Mouse (Mus musculus) heart, embryonic 16.5 days (tissue): Measurements from ENCODE around the gene Cwc25. TPM values are rescaled to one million over a fixed set of nuclear protein-coding genes. Genes with fewer than 3 reads are reported as not detected.

ENCODE experiments used
- ATAC-seq: fragments of 200-750 bp; cut with Nextera tagmentation; replicated peaks from 2 replicates; pipeline ENCODE4 v1.8.0; 2017; ENCODE audit warnings: moderate number of reproducible peaks; ENCODE audit not compliant: insufficient read depth, low FRiP score; ENCODE audit errors: extremely low read depth
- H3K27ac ChIP-seq: fragments of 300-500 bp; sonication (generic); 2 replicates; pipeline ENCODE4 v1.5.1; 2014; ENCODE audit warnings: mild to moderate bottlenecking, low read length, control low read depth, moderate library complexity
- H3K27me3 ChIP-seq: fragments of 300-500 bp; sonication (generic); 2 replicates; pipeline ENCODE4 v1.6.1; 2014; ENCODE audit warnings: low read length, mixed read lengths; ENCODE audit not compliant: control insufficient read depth, insufficient read depth
- H3K36me3 ChIP-seq: fragments of 300-500 bp; sonication (generic); 2 replicates; pipeline ENCODE4 v1.6.1; 2014; ENCODE audit not compliant: control insufficient read depth, insufficient read depth
- H3K4me1 ChIP-seq: fragments of 300-500 bp; sonication (generic); 2 replicates; pipeline ENCODE4 v1.6.1; 2014; ENCODE audit warnings: low read length, mixed read lengths; ENCODE audit not compliant: control insufficient read depth, insufficient read depth
- H3K4me2 ChIP-seq: fragments of 300-500 bp; sonication (generic); 2 replicates; pipeline ENCODE4 v1.6.1; 2014; ENCODE audit warnings: low read depth, mild to moderate bottlenecking, control low read depth, low read length
- H3K4me3 ChIP-seq: fragments of 300-500 bp; sonication (generic); 2 replicates; pipeline ENCODE4 v1.5.1; 2014; ENCODE audit warnings: mild to moderate bottlenecking, control low read depth, low read length
- H3K9ac ChIP-seq: fragments of 300-500 bp; sonication (generic); 2 replicates; pipeline ENCODE4 v1.6.1; 2014; ENCODE audit warnings: low read length, control low read depth
- H3K9me3 ChIP-seq: fragments of 300-500 bp; sonication (generic); replicated peaks from 2 replicates; pipeline ENCODE4 v1.6.1; 2016; ENCODE audit warnings: low read length; ENCODE audit not compliant: control insufficient read depth
- WGBS: fragments of 180-500 bp; shearing (Covaris S2); extraction: QIAGEN DNeasy Blood & Tissue Kit; methylation state at CpG from one replicate; pipeline ENCODE4 v1.1.7; 2014; 5-methylcytosine and 5-hydroxymethylcytosine counted together
- polyA plus RNA-seq: library from polyadenylated mRNA; unstranded; fragments of >200 nt; fragmentation: Nextera tagmentation; extraction: Ambion mirVana; gene quantifications from 2 replicates; pipeline ENCODE4 v1.2.1, GENCODE M21; 2015

Gene Cwc25
- polyA plus RNA-seq, 1 experiment from 2014 or later, result 12.5 TPM

GRCm38 (mm10) chr11:97809235-97810121, 43.1 kb upstream of the Cwc25 start:
- Histone ChIP-seq H3K4me1 (peaks cover 83% of the 10 kb centered on the region), H3K9me3 (no peaks in the 10 kb centered on the region), H3K4me2 (no peak overlapping the region), H3K27ac (peak overlapping the region; percentile 65), H3K4me3 (no peak overlapping the region), H3K9ac (0 out of 2 replicates have a peak overlapping the region, but pooled peaks have one; percentile 28), H3K27me3 (no peaks in the 10 kb centered on the region), H3K36me3 (no peaks in the 10 kb centered on the region; the same call in 1 of the 2 replicates)
- WGBS, result 50% methylated on average over 7 of the region's 7 CpGs
- no peak for ATAC-seq

DNA sequence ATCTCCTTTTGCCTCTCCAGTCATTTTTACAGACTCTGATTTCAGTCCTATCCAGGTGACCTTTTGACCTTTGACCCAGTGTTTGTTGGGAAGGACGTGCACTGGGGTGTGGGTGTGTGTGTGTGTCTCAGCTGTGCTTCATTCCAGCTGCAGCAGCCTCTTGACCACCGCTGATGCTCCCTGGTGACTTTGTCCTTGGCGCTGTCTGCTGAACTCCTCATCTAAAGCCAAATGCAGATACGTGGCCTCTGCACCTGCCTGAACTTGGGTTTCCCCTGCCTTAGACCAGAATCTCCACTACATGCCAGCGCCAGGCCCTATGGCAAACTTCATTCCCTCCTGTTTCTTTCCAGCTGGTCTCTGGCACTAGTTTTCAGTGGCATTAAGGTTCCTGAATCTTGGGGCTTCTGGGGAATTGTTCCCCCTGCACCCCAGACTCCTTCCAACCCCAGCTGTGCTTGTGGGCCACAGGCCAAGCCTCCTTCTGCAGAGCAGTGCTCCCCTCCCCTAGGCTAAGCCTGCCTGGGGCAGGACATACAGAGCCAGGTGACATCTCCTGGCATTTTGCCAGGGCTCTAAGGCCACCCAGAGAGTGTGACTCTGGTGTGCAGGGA, 42.4 kb upstream of the Cwc25 start:
- Histone ChIP-seq H3K9me3 (no peaks in the 10 kb centered on the region), H3K4me3 (no peak overlapping the region), H3K4me1 (peaks cover 91% of the 10 kb centered on the region), H3K27ac (peak overlapping the region; percentile 65), H3K27me3 (no peaks in the 10 kb centered on the region), H3K9ac (peak overlapping the region; percentile 28; the same call in 1 of the 2 replicates), H3K4me2 (0 out of 2 replicates have a peak overlapping the region, but pooled peaks have one; percentile 29), H3K36me3 (no peaks in the 10 kb centered on the region; the same call in 1 of the 2 replicates)
- ATAC-seq, result peak; percentile 35; the same call in 1 of the 2 replicates
- WGBS, result 32% methylated on average over 5 of the region's 5 CpGs

DNA sequence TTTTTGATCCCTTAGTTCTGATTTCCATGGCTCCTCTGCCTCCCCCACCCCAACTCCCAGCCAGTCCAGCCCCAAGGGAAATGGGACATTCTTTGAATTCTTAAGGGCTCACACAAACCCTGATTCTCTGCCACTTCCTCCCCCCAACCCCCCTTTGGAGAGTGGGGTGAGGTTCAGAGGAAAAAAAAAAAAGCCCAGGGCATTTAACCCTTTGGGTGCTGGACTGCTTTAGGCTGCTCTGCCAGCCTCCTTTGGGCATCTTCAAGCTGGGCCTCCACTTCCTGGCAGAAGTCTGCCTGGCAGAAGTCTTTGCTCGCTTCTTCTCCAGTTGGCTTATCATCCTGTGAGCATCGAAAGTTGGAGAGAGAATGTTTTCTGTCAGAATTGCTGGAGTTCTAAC, 41.7 kb upstream of the Cwc25 start:
- H3K27me3 ChIP-seq, result no peaks in the 10 kb centered on the region
- H3K36me3 ChIP-seq, result no peaks in the 10 kb centered on the region; the same call in 1 of the 2 replicates
- peak overlapping the region; percentile 28 for H3K9ac ChIP-seq
- peaks cover 89% of the 10 kb centered on the region for H3K4me1 ChIP-seq
- no peaks in the 10 kb centered on the region for H3K9me3 ChIP-seq
- H3K4me2 ChIP-seq, result peak overlapping the region; percentile 29; the same call in 1 of the 2 replicates
- 51% methylated on average over 2 of the region's 2 CpGs for WGBS
- ATAC-seq, result no peak
- H3K27ac ChIP-seq, result peak overlapping the region; percentile 65
- H3K4me3 ChIP-seq, result no peak overlapping the region

DNA sequence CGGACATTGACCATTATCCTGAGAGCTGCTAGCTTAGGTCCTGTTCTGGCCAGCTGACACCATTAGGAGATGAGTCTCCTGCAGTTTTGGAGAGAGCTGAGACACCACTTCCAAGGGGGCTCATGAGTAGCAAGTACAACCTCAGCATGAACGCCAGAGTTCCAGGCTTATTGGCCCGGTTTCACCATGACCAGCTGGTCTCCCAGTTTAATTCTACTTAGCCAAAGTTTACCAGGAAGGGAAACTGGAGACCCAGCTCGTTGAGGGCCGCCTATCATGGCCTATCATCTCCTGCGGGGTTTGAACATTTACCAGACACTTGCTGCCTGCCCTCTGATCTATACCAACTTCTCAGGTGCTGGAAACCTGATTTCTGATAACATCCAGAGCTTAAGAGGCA, 41.3 kb upstream of the Cwc25 start:
- Histone ChIP-seq H3K27me3 (no peaks in the 10 kb centered on the region), H3K9me3 (no peaks in the 10 kb centered on the region), H3K9ac (no peak overlapping the region), H3K4me2 (no peak overlapping the region; the same call in 1 of the 2 replicates), H3K27ac (peak overlapping the region; percentile 65), H3K36me3 (no peaks in the 10 kb centered on the region; the same call in 1 of the 2 replicates), H3K4me3 (no peak overlapping the region), H3K4me1 (peaks cover 87% of the 10 kb centered on the region)
- no peak for ATAC-seq
- 30% methylated on average over 6 of the region's 6 CpGs for WGBS

DNA sequence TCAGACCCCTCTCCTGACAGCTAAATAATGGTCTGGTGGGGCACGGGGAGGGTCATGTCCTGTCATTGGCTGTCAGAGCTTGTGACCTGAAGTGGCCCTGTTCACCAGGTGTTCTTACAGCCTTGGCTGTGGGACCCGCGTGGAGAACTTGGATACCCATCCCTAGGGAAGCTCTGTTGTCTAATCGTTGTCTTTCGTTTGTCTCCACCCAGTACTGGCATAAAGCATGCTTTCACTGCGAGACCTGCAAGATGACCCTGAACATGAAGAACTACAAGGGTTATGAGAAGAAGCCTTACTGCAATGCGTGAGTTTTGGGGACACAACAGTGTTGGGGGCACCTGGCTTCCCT, 40.2 kb upstream of the Cwc25 start:
- H3K36me3 ChIP-seq, result no peaks in the 10 kb centered on the region; the same call in 1 of the 2 replicates
- WGBS, result 69% methylated on average over 7 of the region's 7 CpGs
- no peak overlapping the region for H3K4me2 ChIP-seq
- no peaks in the 10 kb centered on the region for H3K27me3 ChIP-seq
- H3K27ac ChIP-seq, result no peak overlapping the region; the same call in 1 of the 2 replicates
- no peaks in the 10 kb centered on the region for H3K9me3 ChIP-seq
- no peak overlapping the region for H3K4me3 ChIP-seq
- H3K9ac ChIP-seq, result no peak overlapping the region; the same call in 1 of the 2 replicates
- peaks cover 87% of the 10 kb centered on the region for H3K4me1 ChIP-seq
- ATAC-seq, result no peak

DNA sequence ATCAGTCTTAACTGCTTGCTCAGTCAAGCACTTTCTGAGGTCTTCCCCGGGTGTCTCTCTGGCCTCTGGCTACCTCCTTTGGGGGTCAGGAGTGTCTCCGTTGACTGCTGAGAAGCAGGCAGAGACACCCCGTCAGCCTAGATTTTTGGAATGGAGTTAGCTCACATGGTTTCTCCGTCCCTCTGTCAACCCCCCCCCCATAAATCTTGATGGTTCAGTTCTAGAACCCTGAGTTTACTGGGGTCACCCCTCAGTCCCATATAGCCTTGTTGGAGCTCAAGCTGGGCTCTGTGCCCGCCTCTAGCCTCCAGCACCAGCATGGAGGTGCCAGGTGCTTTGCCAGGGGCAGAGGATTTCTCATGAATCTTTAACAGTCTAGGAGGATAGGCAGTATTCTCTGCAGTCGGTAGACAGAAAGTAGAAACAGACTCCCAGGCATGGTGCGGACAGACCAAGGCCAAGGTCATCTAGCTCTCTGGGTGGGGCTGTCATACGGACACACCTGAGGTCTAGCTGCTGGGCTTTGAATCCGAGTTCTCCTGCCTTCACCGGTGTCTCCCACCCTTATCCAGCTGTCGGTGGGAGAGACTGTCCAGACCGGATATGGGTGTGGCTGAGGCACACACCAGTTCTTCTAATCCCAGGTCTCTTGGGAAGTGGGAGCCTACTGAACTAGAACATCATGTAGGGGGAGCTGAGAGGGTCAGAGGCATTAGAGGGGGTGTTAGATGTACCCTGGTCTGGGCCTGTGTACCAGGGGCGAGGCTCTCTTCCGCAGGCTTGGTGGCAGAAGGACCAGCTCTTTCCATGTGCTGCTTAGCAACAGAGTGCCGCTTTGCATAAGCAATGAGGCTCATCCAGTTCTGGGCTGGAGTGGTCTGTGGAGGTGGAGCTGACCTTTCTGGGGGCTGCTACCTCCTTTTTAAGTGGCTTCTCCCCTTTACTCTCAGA, 39.6 kb upstream of the Cwc25 start:
- no peak for ATAC-seq

DNA sequence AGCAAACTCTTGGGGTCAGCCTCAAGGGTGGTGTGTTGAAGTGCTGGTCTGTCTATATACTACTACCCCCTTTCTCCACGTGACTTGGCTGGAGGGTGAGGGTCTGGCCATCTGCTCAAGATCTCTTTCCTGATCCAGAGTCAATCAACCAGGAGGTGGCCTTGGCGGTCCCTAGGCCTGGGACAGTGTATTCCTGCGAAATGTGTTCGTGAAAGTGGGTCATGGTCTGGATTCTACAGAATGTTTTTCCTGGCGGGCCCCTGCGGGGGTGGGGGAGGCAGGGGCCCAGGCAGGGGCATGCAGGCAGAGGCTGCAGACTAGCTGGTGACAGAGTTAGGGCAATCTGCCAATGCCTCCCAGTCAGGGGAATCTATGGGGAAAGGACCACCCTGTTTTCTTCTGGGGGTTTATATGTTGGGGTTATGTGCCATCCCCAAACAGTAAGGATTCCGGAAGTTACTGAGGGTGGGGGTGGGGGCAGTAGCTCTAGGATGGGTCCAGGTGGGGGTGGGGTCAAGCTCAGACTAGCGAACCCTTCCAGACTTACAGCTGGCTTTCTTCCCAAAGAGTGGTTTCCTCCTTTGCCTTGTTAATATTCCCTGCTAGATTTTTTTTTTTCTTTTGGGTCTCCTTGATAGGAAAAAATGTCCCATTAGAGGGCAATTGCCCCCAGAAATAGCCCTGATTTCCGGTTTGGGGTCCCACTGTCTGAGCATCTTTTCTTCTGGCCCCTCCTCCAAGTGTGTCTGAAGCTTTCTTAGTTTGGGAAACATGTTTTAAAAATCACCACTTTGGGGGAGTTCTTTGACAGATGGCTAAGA, 38.7 kb upstream of the Cwc25 start:
- ATAC-seq, result peak; percentile 15; the same call in 1 of the 2 replicates
- H3K27me3 ChIP-seq, result no peaks in the 10 kb centered on the region
- WGBS, result 7% methylated on average over 9 of the region's 9 CpGs
- H3K9me3 ChIP-seq, result no peaks in the 10 kb centered on the region
- peak overlapping the region; percentile 90 for H3K27ac ChIP-seq
- peaks cover 80% of the 10 kb centered on the region for H3K4me1 ChIP-seq
- peak overlapping the region; percentile 23 for H3K4me3 ChIP-seq
- H3K36me3 ChIP-seq, result no peaks in the 10 kb centered on the region; the same call in 1 of the 2 replicates
- peak overlapping the region; percentile 67 for H3K4me2 ChIP-seq
- peak overlapping the region; percentile 46 for H3K9ac ChIP-seq

More for the DNA sequence above, 39.6 kb upstream of the Cwc25 start:
- Histone ChIP-seq H3K4me3 (peak overlapping the region; percentile 23; the same call in 1 of the 2 replicates), H3K9me3 (no peaks in the 10 kb centered on the region), H3K4me2 (peak overlapping the region; percentile 67), H3K4me1 (peaks cover 88% of the 10 kb centered on the region), H3K27me3 (no peaks in the 10 kb centered on the region), H3K9ac (peak overlapping the region; percentile 46), H3K36me3 (no peaks in the 10 kb centered on the region; the same call in 1 of the 2 replicates), H3K27ac (peak overlapping the region; percentile 90)
- WGBS, result 27% methylated on average over 15 of the region's 15 CpGs

- H3K27me3 ChIP-seq, result no peaks in the 10 kb centered on the region
- H3K36me3 ChIP-seq, result no peaks in the 10 kb centered on the region; the same call in 1 of the 2 replicates
- no peak overlapping the region for H3K4me2 ChIP-seq
- H3K4me1 ChIP-seq, result peaks cover 70% of the 10 kb centered on the region
- ATAC-seq, result no peak
- H3K9ac ChIP-seq, result no peak overlapping the region
- 61% methylated on average over 5 of the region's 5 CpGs for WGBS
- peak overlapping the region; percentile 90 for H3K27ac ChIP-seq
- H3K4me3 ChIP-seq, result no peak overlapping the region
- H3K9me3 ChIP-seq, result no peaks in the 10 kb centered on the region
Measured at GRCm38 (mm10) chr11:97803847-97804246, 37.5 kb upstream of the Cwc25 start.
